Mouse (Mus musculus): ENCODE measurements around the gene Tmem127.

- TF ChIP-seq CTCF (conservative IDR thresholded peaks at IDR 0.05; ENCODE audit: low read length) (peak; percentile 69), NANOG (IDR thresholded peaks at IDR 0.05; ENCODE audit: borderline replicate concordance, low read length) (no peak), POU5F1 (IDR thresholded peaks at IDR 0.05; ENCODE audit: borderline replicate concordance, low read length) (no peak)
Measured at GRCm38 (mm10) chr2:127308660-127309059, 61.0 kb downstream of the Tmem127 start.
